Mouse (Mus musculus) kidney, postnatal 0 days (tissue): ENCODE measurements at regions not wholly inside any gene's neighbourhood (a gene's known extent, or its start where the extent isn't known, plus 50 kb on each side); places are given as distances from the start of the nearest gene placed in this dataset.

ENCODE experiments used
- ATAC-seq: fragments of 200-750 bp; cut with Nextera tagmentation; replicated peaks from 2 replicates; pipeline ENCODE4 v1.8.0; 2017; ENCODE audit warnings: low read depth, moderate number of reproducible peaks, moderate TSS enrichment, moderate library complexity; ENCODE audit not compliant: low FRiP score
- DNase-seq: peaks from one replicate; pipeline ENCODE4 v3.0.0-alpha.2; 2016; ENCODE audit warnings: low spot score
- H3K27ac ChIP-seq: fragments of 300-500 bp; sonication (generic); 2 replicates; pipeline ENCODE4 v1.5.1; 2014; ENCODE audit warnings: mild to moderate bottlenecking
- H3K27me3 ChIP-seq: fragments of 300-500 bp; sonication (generic); 2 replicates; pipeline ENCODE4 v1.6.1; 2014; ENCODE audit warnings: low read length, mixed read lengths; ENCODE audit not compliant: insufficient read depth
- H3K36me3 ChIP-seq: fragments of 300-500 bp; sonication (generic); 2 replicates; pipeline ENCODE4 v1.6.1; 2014; ENCODE audit warnings: low read length, mixed read lengths; ENCODE audit not compliant: insufficient read depth
- H3K4me1 ChIP-seq: fragments of 300-500 bp; sonication (generic); replicated peaks from 2 replicates; pipeline ENCODE4 v1.6.1; 2014; ENCODE audit warnings: antibody characterized with exemption, low read length, mixed read lengths; ENCODE audit not compliant: insufficient read depth
- H3K4me2 ChIP-seq: fragments of 300-500 bp; sonication (generic); 2 replicates; pipeline ENCODE4 v1.6.1; 2014; ENCODE audit warnings: mild to moderate bottlenecking, low read length, moderate library complexity, mixed read lengths
- H3K4me3 ChIP-seq: fragments of 300-500 bp; sonication (generic); replicated peaks from 2 replicates; pipeline ENCODE4 v1.5.1; 2014; ENCODE audit warnings: low read depth, low read length
- H3K9ac ChIP-seq: fragments of 300-500 bp; sonication (generic); 2 replicates; pipeline ENCODE4 v1.6.1; 2014; ENCODE audit warnings: low read depth, low read length
- H3K9me3 ChIP-seq: fragments of 300-500 bp; sonication (generic); replicated peaks from 2 replicates; pipeline ENCODE4 v1.6.1; 2016; ENCODE audit warnings: low read length, inconsistent platforms, mixed read lengths
- CTCF ChIP-seq: IDR thresholded peaks from 2 replicates; pipeline ENCODE4 v1.5.1; 2016; ENCODE audit warnings: antibody characterized with exemption, low read depth, mild to moderate bottlenecking, moderate library complexity
- WGBS: fragments of 180-500 bp; shearing (Covaris S2); extraction: QIAGEN DNeasy Blood & Tissue Kit; methylation state at CpG from one replicate; pipeline ENCODE4 v1.1.7; 2014; 5-methylcytosine and 5-hydroxymethylcytosine counted together

DNA sequence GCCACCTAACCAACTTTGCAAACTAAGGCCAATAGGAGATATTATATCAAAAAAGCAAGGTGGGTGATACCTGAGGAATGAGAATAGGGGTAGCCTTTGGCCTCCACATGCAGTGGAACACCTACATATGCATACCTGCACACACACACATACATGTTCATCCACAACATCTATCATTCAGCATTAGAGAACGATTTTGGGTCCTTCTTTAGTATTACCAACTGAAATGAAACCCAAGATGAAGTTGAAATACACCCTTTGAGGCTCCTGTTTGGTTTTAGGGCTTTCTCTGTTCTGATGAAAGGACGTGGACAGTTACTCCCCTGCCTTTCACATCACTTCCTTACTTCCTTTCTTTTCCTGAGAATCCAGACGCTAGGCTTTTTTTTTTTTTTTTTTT, 180.9 kb downstream of the Pax3 start:
- ATAC-seq (no peak), DNase-seq (no peak)
- no peak for TF ChIP-seq CTCF
- H3K27me3 ChIP-seq = peaks cover 12% of the 10 kb centered on the region
- no peak overlapping the region for H3K4me2 ChIP-seq
- no peaks in the 10 kb centered on the region for H3K4me1 ChIP-seq
- H3K9me3 ChIP-seq = no peaks in the 10 kb centered on the region
- H3K27ac ChIP-seq = no peak overlapping the region
- 22% methylated on average over 3 of the region's 3 CpGs for WGBS
- no peak overlapping the region for H3K9ac ChIP-seq
- H3K4me3 ChIP-seq = no peak overlapping the region
- no peaks in the 10 kb centered on the region for H3K36me3 ChIP-seq

DNA sequence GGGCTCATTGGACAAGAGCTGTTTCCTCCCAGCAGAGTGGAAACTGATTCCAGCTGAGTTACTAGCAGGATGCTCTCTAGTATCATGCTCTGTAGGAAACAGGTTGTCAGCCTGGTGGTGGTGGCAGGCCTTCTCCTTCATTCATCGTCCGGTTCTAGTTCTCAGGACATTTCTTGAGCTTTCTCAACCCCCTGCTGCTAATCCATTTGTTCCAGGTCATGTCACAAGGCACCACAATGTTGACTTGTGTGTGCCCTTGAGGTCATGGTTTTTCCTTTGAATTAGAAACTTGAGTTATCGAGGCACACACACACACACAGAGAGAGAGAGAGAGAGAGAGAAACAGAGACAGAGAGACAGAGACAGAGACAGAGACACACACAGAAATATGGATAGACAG, 183.5 kb downstream of the Pax3 start:
- no peak for TF ChIP-seq CTCF
- no peaks in the 10 kb centered on the region for H3K4me1 ChIP-seq
- peaks cover 11% of the 10 kb centered on the region for H3K27me3 ChIP-seq
- ATAC-seq = no peak
- no peak for DNase-seq
- H3K9ac ChIP-seq = no peak overlapping the region
- no peak overlapping the region for H3K4me2 ChIP-seq
- no peak overlapping the region for H3K27ac ChIP-seq
- no peaks in the 10 kb centered on the region for H3K36me3 ChIP-seq
- 13% methylated on average over 3 of the region's 3 CpGs for WGBS
- no peaks in the 10 kb centered on the region for H3K9me3 ChIP-seq
- H3K4me3 ChIP-seq = no peak overlapping the region

DNA sequence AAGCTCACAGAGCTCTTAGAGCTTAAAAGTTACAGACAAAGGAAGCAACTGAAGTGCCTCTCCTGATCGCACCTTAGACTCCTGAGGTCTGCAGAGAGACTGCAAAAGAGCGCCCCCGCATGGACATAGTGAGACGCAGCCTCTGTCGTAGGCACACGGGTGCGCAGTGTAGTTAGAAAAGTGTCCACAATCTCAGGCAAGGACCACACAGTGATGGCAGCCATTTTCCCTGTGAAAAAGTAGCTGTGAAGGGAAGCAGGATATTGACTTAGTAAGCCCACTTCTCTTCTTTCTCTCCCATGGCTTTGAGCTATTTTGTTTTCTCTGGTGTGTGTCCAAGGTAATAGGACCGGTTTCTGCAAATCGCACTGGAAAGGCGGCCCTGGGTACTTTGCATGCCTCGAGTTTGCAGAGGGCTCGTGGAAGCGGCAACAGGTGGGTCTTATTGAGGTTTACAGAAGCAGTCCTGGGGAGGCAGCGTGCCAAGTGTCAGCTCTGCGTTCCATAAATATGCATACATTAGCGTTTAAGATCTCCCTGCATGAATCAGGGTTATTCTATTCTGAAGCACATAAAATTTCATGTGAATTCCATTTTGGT, 188.0 kb downstream of the Pax3 start:
- DNase-seq (peak; percentile 66), ATAC-seq (no peak)
- H3K9me3 ChIP-seq = no peaks in the 10 kb centered on the region
- H3K27me3 ChIP-seq = peaks cover 11% of the 10 kb centered on the region; the same call in 1 of the 2 replicates
- H3K36me3 ChIP-seq = no peaks in the 10 kb centered on the region
- H3K4me3 ChIP-seq = no peak overlapping the region
- no peak overlapping the region for H3K27ac ChIP-seq
- 12% methylated on average over 16 of the region's 16 CpGs for WGBS
- no peak overlapping the region for H3K9ac ChIP-seq
- H3K4me1 ChIP-seq = no peaks in the 10 kb centered on the region
- 0 out of 2 replicates have a peak overlapping the region, but pooled peaks have one; percentile 12 for H3K4me2 ChIP-seq
- TF ChIP-seq CTCF = peak; percentile 58

DNA sequence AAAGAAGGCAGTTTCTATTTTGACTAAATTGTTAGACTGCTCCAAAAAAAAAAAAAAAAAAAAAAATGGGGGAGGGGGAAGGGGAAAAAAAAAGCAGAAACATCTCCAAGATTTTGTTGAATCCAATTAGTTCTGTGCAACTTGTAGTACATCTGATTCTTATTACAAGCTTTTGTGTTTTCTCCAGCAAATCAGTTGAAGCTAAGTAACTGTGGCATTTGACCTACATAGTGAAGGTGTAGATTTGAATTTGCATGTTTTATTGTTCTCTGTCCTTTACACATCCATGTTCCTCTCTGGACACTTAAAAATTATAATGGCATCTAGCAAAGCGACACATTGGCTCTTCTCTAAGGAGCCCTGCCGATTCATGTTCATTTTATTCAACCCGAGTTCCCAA, 192.6 kb downstream of the Pax3 start:
- H3K36me3 ChIP-seq = no peaks in the 10 kb centered on the region
- WGBS = 92% methylated on average over 3 of the region's 3 CpGs
- TF ChIP-seq CTCF = no peak
- 0 out of 2 replicates have a peak, but pooled peaks cover 4% of the 10 kb centered on the region for H3K27me3 ChIP-seq
- H3K4me3 ChIP-seq = no peak overlapping the region
- no peak overlapping the region for H3K27ac ChIP-seq
- H3K9me3 ChIP-seq = no peaks in the 10 kb centered on the region
- no peak overlapping the region for H3K4me2 ChIP-seq
- no peak overlapping the region for H3K9ac ChIP-seq
- H3K4me1 ChIP-seq = no peaks in the 10 kb centered on the region
- ATAC-seq (no peak), DNase-seq (no peak)

DNA sequence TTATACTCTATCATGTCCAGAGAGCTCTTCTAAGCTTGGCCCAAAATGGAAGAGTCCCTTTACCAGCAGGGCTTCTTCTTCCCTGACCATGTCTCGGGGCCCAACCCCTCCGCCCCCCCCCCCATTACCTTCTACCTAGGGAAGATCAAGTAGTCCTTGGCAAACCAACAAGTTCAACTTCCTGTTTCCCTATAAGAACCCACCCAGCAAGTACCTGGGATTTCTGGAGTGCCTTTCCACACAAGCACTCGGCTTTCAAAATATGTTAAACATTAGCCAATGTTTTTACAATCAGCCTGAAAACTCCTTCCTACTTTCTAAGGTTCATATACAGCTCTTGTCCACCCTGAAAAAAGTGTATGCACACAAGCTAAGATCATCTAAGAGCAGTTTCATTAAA, 198.2 kb downstream of the Pax3 start:
- DNase-seq = no peak
- no peak overlapping the region for H3K27ac ChIP-seq
- TF ChIP-seq CTCF = no peak
- H3K4me1 ChIP-seq = no peaks in the 10 kb centered on the region
- H3K4me2 ChIP-seq = no peak overlapping the region
- H3K27me3 ChIP-seq = no peaks in the 10 kb centered on the region
- ATAC-seq = no peak
- no peak overlapping the region for H3K9ac ChIP-seq
- H3K9me3 ChIP-seq = no peaks in the 10 kb centered on the region
- no peaks in the 10 kb centered on the region for H3K36me3 ChIP-seq
- 88% methylated on average over 3 of the region's 3 CpGs for WGBS
- no peak overlapping the region for H3K4me3 ChIP-seq

DNA sequence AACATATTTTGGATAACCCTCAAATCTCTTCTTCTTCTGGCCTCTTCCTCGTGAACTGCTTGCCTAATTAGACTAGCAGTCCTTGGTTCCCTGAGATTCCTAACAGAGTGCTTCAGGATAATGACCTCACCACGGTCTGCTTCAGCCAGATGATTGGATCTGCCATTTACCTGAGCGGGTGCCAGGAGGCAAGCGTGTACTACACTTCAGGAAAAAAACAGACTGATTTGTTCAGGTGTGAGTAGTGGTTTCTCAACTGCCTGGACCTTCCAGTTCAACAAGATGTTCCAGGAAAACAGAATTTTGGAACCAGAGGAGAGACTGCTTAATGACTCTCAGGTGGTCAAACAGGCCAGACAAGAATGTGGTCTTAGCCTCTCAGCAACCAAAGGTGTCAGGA, 215.4 kb downstream of the Pax3 start:
- H3K9ac ChIP-seq = no peak overlapping the region
- H3K27ac ChIP-seq = no peak overlapping the region
- no peaks in the 10 kb centered on the region for H3K9me3 ChIP-seq
- DNase-seq = no peak
- no peak overlapping the region for H3K4me2 ChIP-seq
- H3K36me3 ChIP-seq = no peaks in the 10 kb centered on the region
- ATAC-seq = no peak
- H3K27me3 ChIP-seq = peaks cover 6% of the 10 kb centered on the region; the same call in 1 of the 2 replicates
- TF ChIP-seq CTCF = no peak
- H3K4me1 ChIP-seq = no peaks in the 10 kb centered on the region
- H3K4me3 ChIP-seq = no peak overlapping the region
- WGBS = 59% methylated on average over 4 of the region's 4 CpGs

DNA sequence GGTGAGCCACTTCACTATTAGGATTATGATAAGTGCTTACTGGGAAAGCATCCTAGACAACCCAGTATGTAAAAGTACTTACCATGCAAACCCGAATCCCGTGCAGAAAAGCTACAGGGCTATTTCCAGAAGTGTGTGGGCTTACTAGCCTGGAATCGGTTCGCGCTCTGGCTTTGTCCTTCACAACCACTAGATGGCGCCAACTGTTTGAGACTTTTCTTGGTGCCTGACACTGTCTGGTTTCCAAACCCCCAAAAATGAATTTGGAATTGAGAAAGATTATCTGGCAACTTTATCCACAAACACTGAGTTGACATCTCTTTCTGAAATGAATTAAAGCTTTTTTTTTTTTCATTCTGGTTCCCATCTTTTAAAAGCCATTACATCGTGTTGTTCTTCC, 218.2 kb downstream of the Pax3 start:
- no peak overlapping the region for H3K9ac ChIP-seq
- peak; percentile 87 for DNase-seq
- H3K27me3 ChIP-seq = peaks cover 6% of the 10 kb centered on the region; the same call in 1 of the 2 replicates
- H3K4me3 ChIP-seq = no peak overlapping the region
- no peak for ATAC-seq
- 4% methylated on average over 7 of the region's 7 CpGs for WGBS
- peak; percentile 90 for TF ChIP-seq CTCF
- H3K9me3 ChIP-seq = no peaks in the 10 kb centered on the region
- H3K4me2 ChIP-seq = no peak overlapping the region
- no peaks in the 10 kb centered on the region for H3K4me1 ChIP-seq
- H3K36me3 ChIP-seq = no peaks in the 10 kb centered on the region
- H3K27ac ChIP-seq = no peak overlapping the region
